Mouse (Mus musculus) neutrophil, adult 59 days (primary cell): Measurements from ENCODE around the gene Gpr3. TPM values are rescaled to one million over a fixed set of nuclear protein-coding genes. Genes with fewer than 3 reads are reported as not detected.

Experiments
- total RNA-seq, 2 experiments: library from RNA; stranded (reverse); gene quantifications; 1 replicate in 1 of 2; 2 replicates in 1 of 2; pipeline ENCODE4 v1.2.4; 2023

The Gpr3 gene
- under 1 TPM in 1 of 2 experiments, not detected in 1; 0.80 TPM for total RNA-seq

GRCm38 (mm10) chr4:133211751-133212561, at the start of gene Gpr3, which contains the start of gene Cd164l2:
Gpr3 (minus strand) TSS chr4:133212536.
Cd164l2 (plus strand) TSS chr4:133212131.

GRCm38 (mm10) chr4:133240490-133240921, 28.2 kb upstream of the Gpr3 start, which contains the start of gene Map3k6:
Map3k6 (plus strand) TSS chr4:133240818.

Other genes with a start within 250 kb of the Gpr3 start
- 100 to 1,000 TPM; 281 to 295 TPM for gene Fgr, start 238.4 kb downstream of the Gpr3 start, total RNA-seq
- 1 to 10 TPM; 6.8 to 8.5 TPM for gene Ahdc1, start 201.3 kb downstream of the Gpr3 start, total RNA-seq
- 100 to 1,000 TPM; 277 to 285 TPM for gene Wasf2, start 82.0 kb downstream of the Gpr3 start, total RNA-seq
- not detected for gene Cd164l2, start 405 bp downstream of the Gpr3 start, total RNA-seq
- gene Map3k6, start 28.3 kb upstream of the Gpr3 start, total RNA-seq = 1 to 10 TPM; 5.3 to 6.1 TPM
- 10 to 100 TPM; 30.6 to 44.3 TPM for gene Sytl1, start 50.6 kb upstream of the Gpr3 start, total RNA-seq
- gene Tmem222, start 65.3 kb upstream of the Gpr3 start, total RNA-seq = 10 to 100 TPM; 36.4 to 36.7 TPM
- gene Wdtc1, start 140.9 kb upstream of the Gpr3 start, total RNA-seq = 10 to 100 TPM; 62.0 to 62.6 TPM
- 10 to 100 TPM; 62.2 to 66.0 TPM for gene Slc9a1, start 157.2 kb upstream of the Gpr3 start, total RNA-seq